Mouse (Mus musculus) limb, embryonic 11.5 days (tissue): ENCODE data around the gene Serpina9. TPM values are rescaled to one million over a fixed set of nuclear protein-coding genes. Genes with fewer than 3 reads are reported as not detected.

Source experiments
- ATAC-seq: fragments of 200-750 bp; cut with Nextera tagmentation; 2 replicates; pipeline ENCODE4 v1.8.0; 2017; ENCODE audit warnings: low read depth; ENCODE audit not compliant: insufficient number of reproducible peaks, low FRiP score, low TSS enrichment
- DNase-seq: peaks from one replicate; pipeline ENCODE4 v3.0.0-alpha.2; 2015; ENCODE audit warnings: low spot score
- H3K27ac ChIP-seq: fragments of 300-500 bp; sonication (generic); replicated peaks from 2 replicates; pipeline ENCODE4 v1.5.1; 2014; ENCODE audit warnings: low read depth, mild to moderate bottlenecking, low read length
- H3K27me3 ChIP-seq: fragments of 300-500 bp; sonication (generic); 2 replicates; pipeline ENCODE4 v1.6.1; 2014; ENCODE audit warnings: mild to moderate bottlenecking, low read length, mixed read lengths; ENCODE audit not compliant: control insufficient read depth, insufficient read depth
- H3K36me3 ChIP-seq: fragments of 300-500 bp; sonication (generic); 2 replicates; pipeline ENCODE4 v1.6.1; 2014; ENCODE audit warnings: mild to moderate bottlenecking, low read length, moderate library complexity, mixed read lengths; ENCODE audit not compliant: control insufficient read depth, insufficient read depth
- H3K4me1 ChIP-seq: fragments of 300-500 bp; sonication (generic); 2 replicates; pipeline ENCODE4 v1.6.1; 2014; ENCODE audit warnings: low read length, mixed read lengths; ENCODE audit not compliant: control insufficient read depth, insufficient read depth
- H3K4me2 ChIP-seq: fragments of 300-500 bp; sonication (generic); 2 replicates; pipeline ENCODE4 v1.6.1; 2014; ENCODE audit warnings: low read depth, mild to moderate bottlenecking, moderate library complexity; ENCODE audit not compliant: severe bottlenecking
- H3K4me3 ChIP-seq: fragments of 300-500 bp; sonication (generic); 2 replicates; pipeline ENCODE4 v1.5.1; 2014; ENCODE audit warnings: low read depth, low read length
- H3K9ac ChIP-seq: fragments of 300-500 bp; sonication (generic); 2 replicates; pipeline ENCODE4 v1.6.1; 2014; ENCODE audit warnings: mild to moderate bottlenecking, low read length
- H3K9me3 ChIP-seq: fragments of 300-500 bp; sonication (generic); 2 replicates; pipeline ENCODE4 v1.6.1; 2016; ENCODE audit warnings: low read length; ENCODE audit not compliant: control insufficient read depth
- WGBS: fragments of 180-500 bp; shearing (Covaris S2); extraction: QIAGEN DNeasy Blood & Tissue Kit; methylation state at CpG from one replicate; pipeline ENCODE4 v1.1.7; 2014; 5-methylcytosine and 5-hydroxymethylcytosine counted together
- polyA plus RNA-seq: library from polyadenylated mRNA; unstranded; fragments of >200 nt; fragmentation: Nextera tagmentation; extraction: Ambion mirVana; gene quantifications from 2 replicates; pipeline ENCODE4 v1.2.1, GENCODE M21; 2014

The Serpina9 gene
- polyA plus RNA-seq, 1 experiment from 2014 or later, result not detected

GRCm38 (mm10) chr12:103985868-103986267 lies 27.7 kb downstream of the Serpina9 start:
- Histone ChIP-seq H3K9ac (no peak overlapping the region), H3K36me3 (no peaks in the 10 kb centered on the region), H3K9me3 (no peaks in the 10 kb centered on the region), H3K4me3 (no peak overlapping the region), H3K4me2 (no peak overlapping the region), H3K27me3 (no peaks in the 10 kb centered on the region), H3K27ac (no peak overlapping the region), H3K4me1 (no peaks in the 10 kb centered on the region)
- DNase-seq (no peak), ATAC-seq (no peak)
- 70% methylated on average over 5 of the region's 5 CpGs for WGBS

GRCm38 (mm10) chr12:103984935-103985334 lies 28.6 kb downstream of the Serpina9 start:
- H3K27me3 ChIP-seq, result no peaks in the 10 kb centered on the region
- no peak overlapping the region for H3K4me2 ChIP-seq
- no peak overlapping the region for H3K9ac ChIP-seq
- WGBS, result 70% methylated on average over 4 of the region's 4 CpGs
- DNase-seq (peak; percentile 72), ATAC-seq (no peak)
- H3K9me3 ChIP-seq, result no peaks in the 10 kb centered on the region
- no peak overlapping the region for H3K27ac ChIP-seq
- no peaks in the 10 kb centered on the region for H3K4me1 ChIP-seq
- no peak overlapping the region for H3K4me3 ChIP-seq
- H3K36me3 ChIP-seq, result no peaks in the 10 kb centered on the region

DNA sequence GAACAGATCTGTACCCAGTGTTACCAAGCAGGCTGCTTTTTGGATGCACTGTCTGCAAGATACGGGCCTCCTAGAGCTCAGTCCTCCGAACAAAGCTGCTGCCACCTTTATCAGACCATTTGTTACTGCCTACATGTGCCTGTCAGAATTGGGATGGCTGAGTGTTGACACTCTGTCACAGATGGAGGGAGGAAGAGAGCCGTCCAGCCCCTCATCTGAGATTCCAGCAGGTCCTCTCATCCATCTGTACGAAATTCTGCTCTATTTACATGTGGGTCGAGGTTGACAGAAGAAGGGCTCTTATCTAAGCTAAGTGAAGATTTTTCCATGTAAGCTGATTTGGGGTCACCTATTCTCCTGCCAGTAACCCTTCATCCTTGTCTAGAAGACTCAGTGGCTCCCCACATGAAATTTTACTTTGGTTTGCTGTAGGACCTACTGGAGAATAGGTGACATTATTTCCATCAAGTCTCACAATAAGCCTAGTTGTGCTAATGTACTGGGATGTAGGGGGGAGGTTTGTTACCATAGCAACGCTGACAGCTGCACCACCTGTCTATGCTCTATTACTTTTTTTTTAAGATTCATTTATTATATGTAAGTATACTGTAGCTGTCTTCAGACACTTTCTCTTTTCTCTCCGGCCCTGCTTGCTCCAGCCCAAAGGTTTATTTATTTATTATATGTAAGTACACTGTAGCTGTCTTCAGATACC lies 31.8 kb downstream of the Serpina9 start:
- H3K9me3 ChIP-seq, result no peaks in the 10 kb centered on the region
- no peak overlapping the region for H3K4me3 ChIP-seq
- no peaks in the 10 kb centered on the region for H3K27me3 ChIP-seq
- H3K9ac ChIP-seq, result no peak overlapping the region
- H3K36me3 ChIP-seq, result no peaks in the 10 kb centered on the region
- H3K4me2 ChIP-seq, result no peak overlapping the region
- no peak overlapping the region for H3K27ac ChIP-seq
- DNase-seq, result no peak
- ATAC-seq, result no peak
- H3K4me1 ChIP-seq, result no peaks in the 10 kb centered on the region
- 75% methylated on average over 7 of the region's 7 CpGs for WGBS

GRCm38 (mm10) chr12:103978294-103978693 lies 35.3 kb downstream of the Serpina9 start:
- ATAC-seq (no peak), DNase-seq (no peak)
- Histone ChIP-seq H3K27me3 (no peaks in the 10 kb centered on the region), H3K4me1 (no peaks in the 10 kb centered on the region), H3K36me3 (no peaks in the 10 kb centered on the region), H3K9ac (no peak overlapping the region), H3K9me3 (no peaks in the 10 kb centered on the region), H3K4me3 (no peak overlapping the region), H3K4me2 (no peak overlapping the region), H3K27ac (no peak overlapping the region)
- WGBS, result 80% methylated on average over 10 of the region's 10 CpGs

- Histone ChIP-seq H3K4me2 (no peak overlapping the region), H3K36me3 (no peaks in the 10 kb centered on the region), H3K9ac (no peak overlapping the region), H3K4me1 (no peaks in the 10 kb centered on the region), H3K27me3 (no peaks in the 10 kb centered on the region), H3K27ac (no peak overlapping the region), H3K4me3 (no peak overlapping the region), H3K9me3 (no peaks in the 10 kb centered on the region)
- DNase-seq (peak; percentile 58), ATAC-seq (no peak)
- WGBS, result 36% methylated on average over 5 of the region's 5 CpGs
These were observed 35.7 kb downstream of the Serpina9 start for GRCm38 (mm10) chr12:103977846-103978245.

DNA sequence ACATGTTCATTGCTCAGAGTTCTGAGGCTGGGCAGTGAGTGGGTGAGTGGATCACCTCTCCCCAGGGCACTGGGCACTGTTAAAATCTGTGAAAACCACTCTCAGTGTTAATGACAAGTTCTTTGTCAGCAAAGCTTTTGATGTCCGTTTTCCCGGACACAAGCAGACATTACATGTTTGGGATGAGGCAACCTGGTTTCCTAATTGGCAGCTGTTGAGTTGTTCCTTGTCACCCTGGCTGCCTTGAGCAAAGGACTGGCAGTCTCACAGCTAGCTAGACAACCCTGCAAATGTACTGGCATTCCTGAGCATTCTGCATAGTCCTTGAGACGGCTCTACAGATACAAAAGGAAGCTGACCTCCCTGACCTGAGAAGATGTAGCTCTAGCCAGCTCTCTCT lies 36.5 kb downstream of the Serpina9 start:
- 79% methylated on average over 3 of the region's 3 CpGs for WGBS
- DNase-seq, result no peak
- ATAC-seq, result no peak
- Histone ChIP-seq H3K4me3 (no peak overlapping the region), H3K9me3 (no peaks in the 10 kb centered on the region), H3K27ac (no peak overlapping the region), H3K9ac (no peak overlapping the region), H3K4me1 (no peaks in the 10 kb centered on the region), H3K36me3 (no peaks in the 10 kb centered on the region), H3K27me3 (no peaks in the 10 kb centered on the region), H3K4me2 (no peak overlapping the region)

DNA sequence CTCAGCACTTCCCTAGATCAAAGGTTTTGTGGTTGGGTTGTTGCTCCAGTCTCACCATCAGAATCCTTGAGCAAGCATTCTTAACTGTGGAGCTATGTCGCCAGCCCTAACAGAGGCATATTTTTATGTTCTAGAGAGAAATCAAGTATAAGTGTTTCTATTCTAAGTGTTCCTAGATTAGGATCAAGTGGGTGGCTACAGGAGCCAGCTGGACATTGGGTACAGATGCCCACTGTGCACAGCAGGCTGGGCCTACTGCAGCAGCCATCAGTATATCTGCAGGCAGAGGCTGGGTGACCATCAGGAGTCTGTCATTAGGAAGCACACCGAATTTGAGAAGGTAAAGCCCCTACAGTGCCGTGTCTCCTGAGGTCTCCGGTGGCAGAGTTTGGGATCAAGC lies 42.5 kb downstream of the Serpina9 start:
- Histone ChIP-seq H3K4me3 (no peak overlapping the region), H3K9me3 (no peaks in the 10 kb centered on the region), H3K36me3 (no peaks in the 10 kb centered on the region), H3K27ac (no peak overlapping the region), H3K4me2 (no peak overlapping the region), H3K4me1 (no peaks in the 10 kb centered on the region), H3K9ac (no peak overlapping the region), H3K27me3 (no peaks in the 10 kb centered on the region)
- no peak for ATAC-seq
- no peak for DNase-seq
- WGBS, result 83% methylated on average over 4 of the region's 4 CpGs

DNA sequence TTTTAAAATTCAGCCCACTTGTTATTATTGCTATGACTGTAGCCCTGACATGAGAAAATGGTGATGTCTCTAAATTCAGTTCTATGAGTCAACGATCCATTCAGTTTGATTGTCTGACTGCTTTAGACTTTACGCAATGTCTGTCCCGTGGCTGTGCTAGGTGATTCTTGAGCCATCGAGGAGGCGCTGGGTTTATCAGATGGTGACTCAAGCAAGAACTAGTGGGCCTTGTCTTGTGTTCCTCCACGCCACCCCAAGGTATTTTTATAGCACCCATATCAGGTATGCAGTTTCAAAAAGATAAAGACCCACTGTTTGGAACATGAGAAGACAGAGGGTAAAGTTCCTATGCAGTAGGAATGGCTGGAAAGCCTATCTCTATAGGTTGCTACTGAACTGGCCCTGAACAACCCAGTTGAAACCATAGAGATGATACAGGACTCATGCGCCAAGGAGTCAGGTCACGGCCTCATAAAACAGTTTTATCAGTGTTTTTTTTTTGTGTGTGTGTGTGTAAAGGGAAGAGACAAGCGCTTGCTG lies 43.9 kb downstream of the Serpina9 start:
- H3K36me3 ChIP-seq, result no peaks in the 10 kb centered on the region
- H3K4me3 ChIP-seq, result no peak overlapping the region
- no peak overlapping the region for H3K9ac ChIP-seq
- H3K4me2 ChIP-seq, result no peak overlapping the region
- H3K9me3 ChIP-seq, result no peaks in the 10 kb centered on the region
- DNase-seq (no peak), ATAC-seq (no peak)
- 89% methylated on average over 9 of the region's 9 CpGs for WGBS
- H3K4me1 ChIP-seq, result no peaks in the 10 kb centered on the region
- no peaks in the 10 kb centered on the region for H3K27me3 ChIP-seq
- H3K27ac ChIP-seq, result no peak overlapping the region

DNA sequence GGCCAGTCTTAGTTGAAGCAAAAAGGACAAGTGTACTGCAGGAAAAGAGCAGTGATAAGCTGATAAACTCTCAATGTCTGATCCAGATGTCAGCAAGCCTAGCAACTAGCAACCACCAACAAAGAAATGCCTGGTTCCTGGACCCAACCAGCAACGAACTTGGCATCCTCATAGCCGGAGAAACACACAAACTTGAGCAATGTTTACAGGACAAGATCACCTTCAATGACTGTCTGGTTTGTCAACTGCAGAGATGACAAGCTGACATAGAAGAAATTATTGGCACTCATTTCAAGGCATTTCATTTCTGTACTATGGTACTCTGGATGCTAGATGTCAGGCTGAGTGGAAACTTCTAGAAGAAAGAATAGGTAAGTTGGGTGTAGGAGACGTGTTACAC lies 46.8 kb downstream of the Serpina9 start:
- no peak overlapping the region for H3K4me2 ChIP-seq
- H3K36me3 ChIP-seq, result no peaks in the 10 kb centered on the region
- no peaks in the 10 kb centered on the region for H3K27me3 ChIP-seq
- H3K4me3 ChIP-seq, result no peak overlapping the region
- WGBS, result 75% methylated on average over 3 of the region's 3 CpGs
- no peak for DNase-seq
- H3K4me1 ChIP-seq, result no peaks in the 10 kb centered on the region
- H3K9me3 ChIP-seq, result no peaks in the 10 kb centered on the region
- H3K27ac ChIP-seq, result no peak overlapping the region
- no peak for ATAC-seq
- H3K9ac ChIP-seq, result no peak overlapping the region
